Mouse (Mus musculus): Measurements from ENCODE around the gene Hfe2. TPM values are rescaled to one million over a fixed set of nuclear protein-coding genes. Genes with fewer than 3 reads are reported as not detected.
"Not testable (repeated sequence)": the region's sequence is repeated elsewhere in the genome, so short reads cannot be mapped to it uniquely, and the experiment has no call there.

Hfe2 gene
- polyA plus RNA-seq, 1 experiment from 2014 or later = 1.4 TPM

DNA sequence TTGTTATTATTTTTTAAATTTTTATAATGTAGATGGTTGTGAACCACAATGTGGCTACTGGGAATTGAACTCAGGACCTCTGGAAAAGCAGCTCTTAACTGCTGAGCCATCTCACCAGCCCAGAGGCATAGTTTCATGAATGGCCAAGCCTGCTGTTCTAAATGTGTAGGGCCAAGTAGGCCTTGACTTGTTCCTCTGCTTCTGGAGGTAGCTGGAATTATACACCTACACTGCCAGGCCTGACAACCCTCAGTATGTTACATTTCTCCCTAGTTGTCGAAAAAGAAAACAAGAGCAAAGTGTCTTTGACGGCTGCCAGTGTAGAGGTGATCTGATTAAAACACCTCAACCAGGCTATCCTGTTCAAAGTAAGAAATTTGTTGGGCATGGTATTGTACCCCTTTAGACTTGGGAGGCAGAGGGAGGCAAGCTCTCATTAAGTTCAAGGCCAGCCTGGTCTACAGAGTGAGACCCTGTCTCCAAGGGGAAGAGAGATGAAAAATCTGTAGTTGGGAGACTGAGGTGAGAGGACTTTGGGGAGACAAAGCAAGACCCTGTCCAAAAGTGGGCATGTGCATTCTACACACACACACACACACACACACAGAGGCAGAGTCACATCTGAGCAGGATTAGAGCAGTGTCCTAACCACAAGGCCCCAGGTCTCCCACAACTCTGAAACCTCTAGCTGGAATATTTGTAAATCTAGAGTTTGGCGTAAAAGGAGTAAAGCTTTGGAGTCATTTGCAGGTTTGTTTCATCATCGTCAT lies 26.3 kb upstream of the Hfe2 start:
- Histone ChIP-seq H3K27ac (replicated peaks) (0 out of 2 replicates have a peak overlapping the region, but pooled peaks have one; percentile 6), H3K9me3 (no peaks in the 10 kb centered on the region), H3K4me1 (peaks cover 22% of the 10 kb centered on the region; the same call in 1 of the 2 replicates), H3K4me3 (peak overlapping the region; percentile 78), H3K27me3 (replicated peaks; ENCODE audit: low read depth, poor library complexity, severe bottlenecking) (no peaks in the 10 kb centered on the region), H3K36me3 (replicated peaks) (no peaks in the 10 kb centered on the region)
- no peak for DNase-seq (ENCODE audit: low spot score)
- WGBS = 86% methylated on average over 4 of the region's 4 CpGs

DNA sequence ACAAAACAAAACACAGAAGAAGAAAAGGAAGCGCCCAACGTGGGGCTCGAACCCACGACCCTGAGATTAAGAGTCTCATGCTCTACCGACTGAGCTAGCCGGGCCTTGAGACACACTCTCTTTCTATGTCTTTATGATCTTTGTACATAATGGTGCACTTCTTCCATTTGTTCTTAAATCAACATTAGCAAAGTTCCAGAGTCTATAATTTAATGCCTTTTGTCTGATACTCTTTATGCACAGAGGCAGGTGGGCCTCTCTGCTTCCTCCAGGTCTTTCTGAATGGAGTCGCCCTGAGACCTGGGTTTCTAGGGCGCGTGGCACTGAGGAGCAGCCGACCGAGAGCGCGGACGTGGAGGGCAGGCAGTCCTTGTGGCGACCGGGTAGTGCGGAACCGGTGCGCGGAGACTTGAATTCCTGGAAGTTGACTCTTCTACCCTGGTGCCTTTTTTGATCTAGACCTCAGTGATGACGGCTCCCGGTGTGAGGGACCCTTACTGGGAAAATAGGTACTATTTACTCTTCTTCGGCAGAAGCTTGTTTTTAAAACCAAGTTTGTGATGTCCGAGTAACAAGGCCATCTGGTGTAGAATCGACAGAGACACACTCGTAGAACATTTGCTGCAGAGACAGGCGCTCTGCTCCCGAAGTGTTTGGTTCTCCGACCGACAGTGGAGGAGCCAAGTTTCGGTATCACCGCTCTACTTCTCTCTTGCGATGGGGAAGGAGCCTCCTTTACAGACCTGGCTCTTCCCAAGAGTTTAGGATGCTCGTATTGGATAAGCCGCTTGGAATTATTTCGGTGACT lies 25.3 kb upstream of the Hfe2 start:
- no peaks in the 10 kb centered on the region for H3K9me3 ChIP-seq
- peak; percentile 85 for DNase-seq (ENCODE audit: low spot score)
- WGBS = under 1% methylated on average over 36 of the region's 36 CpGs

DNA sequence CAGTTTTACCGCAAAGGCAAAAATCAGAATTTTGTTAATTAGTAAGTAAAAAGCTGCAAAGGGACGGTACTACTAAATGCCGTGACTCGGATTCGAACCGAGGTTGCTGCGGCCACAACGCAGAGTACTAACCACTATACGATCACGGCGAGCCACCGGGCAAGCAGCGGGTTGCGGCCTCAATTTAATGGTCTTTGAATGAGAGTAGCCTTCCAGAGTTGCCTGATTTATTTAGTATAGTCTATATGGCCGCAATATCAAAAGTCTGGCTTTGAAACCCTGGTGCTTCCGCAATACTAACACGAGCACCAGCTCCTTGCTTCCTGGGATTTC lies 24.7 kb upstream of the Hfe2 start:
- peaks cover 22% of the 10 kb centered on the region; the same call in 1 of the 2 replicates for H3K4me1 ChIP-seq
- no peaks in the 10 kb centered on the region for H3K36me3 ChIP-seq (replicated peaks)
- H3K27ac ChIP-seq (replicated peaks) = peak overlapping the region; percentile 85
- H3K27me3 ChIP-seq (replicated peaks; ENCODE audit: low read depth, poor library complexity, severe bottlenecking) = no peaks in the 10 kb centered on the region
- under 1% methylated on average over 17 of the region's 17 CpGs for WGBS
- peak overlapping the region; percentile 78 for H3K4me3 ChIP-seq
- peak; percentile 93 for DNase-seq (ENCODE audit: low spot score)
- H3K9me3 ChIP-seq = no peaks in the 10 kb centered on the region

More for the DNA sequence above, 25.3 kb upstream of the Hfe2 start:
- H3K27ac ChIP-seq (replicated peaks) = peak overlapping the region; percentile 85
- peaks cover 22% of the 10 kb centered on the region; the same call in 1 of the 2 replicates for H3K4me1 ChIP-seq
- no peaks in the 10 kb centered on the region for H3K36me3 ChIP-seq (replicated peaks)
- H3K27me3 ChIP-seq (replicated peaks; ENCODE audit: low read depth, poor library complexity, severe bottlenecking) = no peaks in the 10 kb centered on the region
- H3K4me3 ChIP-seq = peak overlapping the region; percentile 78

DNA sequence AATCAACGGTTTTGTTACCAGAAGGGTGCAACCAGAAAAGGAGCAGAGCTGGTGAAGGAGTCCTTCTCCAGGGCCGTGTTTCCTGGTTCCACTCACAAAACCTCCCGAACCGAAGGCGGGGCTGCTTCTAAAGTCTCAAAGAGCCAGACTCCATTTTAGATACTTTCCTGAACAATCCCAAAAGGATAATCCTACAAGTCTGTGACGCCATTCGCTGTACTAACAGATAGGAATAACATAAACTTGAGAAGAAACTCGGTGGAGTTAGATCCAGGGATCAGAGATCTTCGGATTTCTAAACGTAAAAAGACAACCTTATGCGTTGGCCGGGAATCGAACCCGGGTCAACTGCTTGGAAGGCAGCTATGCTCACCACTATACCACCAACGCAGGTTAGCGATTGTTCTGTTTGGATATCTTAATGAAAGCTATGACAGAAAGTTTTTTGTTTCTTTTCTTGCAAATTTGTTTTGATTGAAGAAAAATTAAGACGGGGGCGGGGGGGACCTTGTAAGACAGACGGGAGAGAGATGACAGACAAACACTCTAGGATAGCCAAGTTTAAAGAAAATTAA lies 24.2 kb upstream of the Hfe2 start:
- Histone ChIP-seq H3K4me1 (peaks cover 22% of the 10 kb centered on the region; the same call in 1 of the 2 replicates), H3K9me3 (no peaks in the 10 kb centered on the region), H3K36me3 (replicated peaks) (no peaks in the 10 kb centered on the region), H3K27ac (replicated peaks) (peak overlapping the region; percentile 82), H3K4me3 (peak overlapping the region; percentile 78), H3K27me3 (replicated peaks; ENCODE audit: low read depth, poor library complexity, severe bottlenecking) (no peaks in the 10 kb centered on the region)
- under 1% methylated on average over 19 of the region's 19 CpGs for WGBS
- DNase-seq (ENCODE audit: low spot score) = peak; percentile 79

DNA sequence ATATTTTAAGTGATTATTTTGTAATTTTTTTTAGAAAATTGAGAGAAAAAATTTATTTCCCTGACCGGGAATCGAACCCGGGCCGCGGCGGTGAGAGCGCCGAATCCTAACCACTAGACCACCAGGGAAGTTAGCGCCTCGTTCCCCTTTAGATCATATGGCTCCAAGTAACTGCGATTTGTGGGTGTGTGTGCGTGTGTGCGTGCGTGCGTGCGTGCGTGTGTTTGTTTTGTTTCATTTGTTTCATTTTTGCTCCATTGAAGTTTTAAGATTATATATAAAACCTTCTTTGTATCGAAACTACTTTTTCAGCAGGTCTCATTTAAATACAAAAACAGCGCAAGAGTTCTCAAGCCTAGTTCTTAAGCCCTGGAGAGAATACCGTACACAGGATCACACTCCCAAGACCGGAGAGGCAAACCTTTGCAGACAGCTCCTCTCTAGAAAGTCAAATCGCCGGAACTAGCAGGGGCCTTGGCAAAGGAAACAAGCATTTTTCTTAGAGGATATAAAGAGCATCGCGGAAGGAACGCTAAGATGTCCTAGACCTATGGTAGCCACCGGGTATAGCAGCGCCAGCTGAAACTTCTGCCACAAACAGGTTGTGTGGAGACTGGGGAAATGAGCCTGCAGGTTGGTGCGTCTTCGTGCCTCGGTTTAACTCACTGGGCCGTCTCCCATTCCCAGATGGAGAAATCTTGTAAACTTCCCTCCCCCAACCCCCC lies 23.4 kb upstream of the Hfe2 start:
- Histone ChIP-seq H3K4me1 (peaks cover 17% of the 10 kb centered on the region; the same call in 1 of the 2 replicates), H3K27ac (replicated peaks) (peak overlapping the region; percentile 82), H3K4me3 (peak overlapping the region; percentile 78), H3K9me3 (no peaks in the 10 kb centered on the region), H3K27me3 (replicated peaks; ENCODE audit: low read depth, poor library complexity, severe bottlenecking) (no peaks in the 10 kb centered on the region), H3K36me3 (replicated peaks) (no peaks in the 10 kb centered on the region)
- peak; percentile 90 for DNase-seq (ENCODE audit: low spot score)
- under 1% methylated on average over 32 of the region's 32 CpGs for WGBS

DNA sequence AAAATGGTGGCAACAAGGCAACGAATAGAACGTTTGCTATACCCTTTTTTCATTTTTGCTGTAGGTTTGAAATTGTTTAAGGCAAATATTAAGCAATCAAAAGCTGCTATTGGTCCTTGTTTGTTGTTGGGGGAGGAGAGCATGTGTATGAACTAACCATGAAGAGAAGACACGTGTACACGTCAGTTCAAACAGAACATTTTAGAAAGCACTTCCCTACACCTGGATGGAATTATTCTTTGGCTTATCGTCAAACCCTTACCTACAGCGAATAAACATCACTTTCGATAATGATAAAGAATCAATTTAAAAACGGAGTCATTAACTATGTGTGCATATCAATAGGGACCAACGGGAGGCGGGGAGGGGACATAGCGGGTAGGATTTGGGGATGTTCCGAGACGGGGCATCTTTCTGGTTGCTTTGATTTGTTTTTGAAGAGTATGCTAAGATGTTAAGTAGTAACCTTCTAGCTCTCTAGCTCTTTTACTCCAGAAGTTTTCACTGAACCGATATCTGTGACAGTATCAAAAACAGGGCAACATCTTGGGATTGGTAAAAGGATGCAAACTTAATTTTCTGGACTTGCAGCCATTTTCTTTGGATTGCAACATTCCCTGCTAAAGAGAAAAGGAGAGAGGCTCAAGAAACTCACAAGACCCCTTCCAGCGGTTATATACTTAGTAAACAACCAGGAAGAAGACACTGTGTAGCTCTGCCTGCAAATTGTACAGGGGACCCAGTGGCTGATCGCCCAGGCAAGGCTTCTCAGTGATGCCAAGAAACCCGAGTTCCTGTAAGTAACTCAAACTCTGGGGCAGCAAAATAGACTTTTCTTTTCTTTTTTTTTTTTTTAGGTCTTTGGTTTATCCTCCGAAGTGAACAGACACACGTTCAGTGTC lies 22.5 kb upstream of the Hfe2 start:
- Histone ChIP-seq H3K9me3 (no peaks in the 10 kb centered on the region), H3K4me3 (peak overlapping the region; percentile 78), H3K27me3 (replicated peaks; ENCODE audit: low read depth, poor library complexity, severe bottlenecking) (no peaks in the 10 kb centered on the region), H3K4me1 (peaks cover 9% of the 10 kb centered on the region; the same call in 1 of the 2 replicates), H3K27ac (replicated peaks) (peak overlapping the region; percentile 79), H3K36me3 (replicated peaks) (no peaks in the 10 kb centered on the region)
- DNase-seq (ENCODE audit: low spot score) = no peak
- under 1% methylated on average over 19 of the region's 19 CpGs for WGBS

DNA sequence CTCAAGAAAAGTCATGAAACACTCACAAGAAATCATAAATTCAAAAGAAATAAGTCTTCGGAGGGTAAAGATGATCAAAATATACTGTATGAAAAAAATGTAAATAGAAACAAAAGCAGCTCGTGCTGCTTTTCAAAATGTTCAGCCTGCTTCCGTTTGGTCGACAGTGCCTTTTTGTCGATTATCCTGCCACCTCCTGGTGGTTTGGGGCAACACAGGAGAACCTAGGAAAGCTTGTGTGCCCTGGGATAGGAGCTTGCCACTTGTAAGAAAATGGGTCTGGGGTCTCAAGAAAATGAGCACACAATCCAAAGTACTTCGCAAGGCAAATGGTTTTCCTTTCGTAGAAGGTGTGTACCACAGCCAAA lies 21.9 kb upstream of the Hfe2 start:
- Histone ChIP-seq H3K27me3 (replicated peaks; ENCODE audit: low read depth, poor library complexity, severe bottlenecking) (no peaks in the 10 kb centered on the region), H3K36me3 (replicated peaks) (no peaks in the 10 kb centered on the region), H3K4me3 (peak overlapping the region; percentile 78), H3K27ac (replicated peaks) (peak overlapping the region; percentile 79), H3K9me3 (no peaks in the 10 kb centered on the region), H3K4me1 (peaks cover 9% of the 10 kb centered on the region; the same call in 1 of the 2 replicates)
- WGBS = 2% methylated on average over 7 of the region's 7 CpGs
- peak; percentile 84 for DNase-seq (ENCODE audit: low spot score)

DNA sequence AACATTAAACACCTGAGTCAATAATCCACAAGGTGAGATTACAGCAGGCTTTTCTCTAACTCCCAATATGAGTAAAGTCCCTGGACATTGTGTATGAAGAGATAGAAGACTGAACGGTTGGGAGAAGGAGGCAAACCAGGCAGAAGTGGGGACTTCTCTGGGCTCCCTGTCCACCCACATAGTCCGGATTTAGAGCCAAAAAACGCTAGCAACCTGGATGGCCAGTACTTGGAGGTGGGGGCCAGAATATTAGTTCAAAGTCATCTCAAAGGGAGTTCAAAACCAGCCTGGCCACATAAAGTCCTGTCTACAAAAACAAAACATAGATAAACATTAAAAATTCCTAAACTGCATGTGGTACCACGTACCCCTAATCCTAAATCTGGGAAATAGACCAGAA lies 21.0 kb upstream of the Hfe2 start:
- H3K36me3 ChIP-seq (replicated peaks) = no peaks in the 10 kb centered on the region
- no peak overlapping the region for H3K27ac ChIP-seq (replicated peaks)
- no peak overlapping the region for H3K4me3 ChIP-seq
- WGBS = 74% methylated on average over 4 of the region's 4 CpGs
- DNase-seq (ENCODE audit: low spot score) = no peak
- H3K27me3 ChIP-seq (replicated peaks; ENCODE audit: low read depth, poor library complexity, severe bottlenecking) = no peaks in the 10 kb centered on the region
- H3K4me1 ChIP-seq = peaks cover 6% of the 10 kb centered on the region; the same call in 1 of the 2 replicates
- no peaks in the 10 kb centered on the region for H3K9me3 ChIP-seq

DNA sequence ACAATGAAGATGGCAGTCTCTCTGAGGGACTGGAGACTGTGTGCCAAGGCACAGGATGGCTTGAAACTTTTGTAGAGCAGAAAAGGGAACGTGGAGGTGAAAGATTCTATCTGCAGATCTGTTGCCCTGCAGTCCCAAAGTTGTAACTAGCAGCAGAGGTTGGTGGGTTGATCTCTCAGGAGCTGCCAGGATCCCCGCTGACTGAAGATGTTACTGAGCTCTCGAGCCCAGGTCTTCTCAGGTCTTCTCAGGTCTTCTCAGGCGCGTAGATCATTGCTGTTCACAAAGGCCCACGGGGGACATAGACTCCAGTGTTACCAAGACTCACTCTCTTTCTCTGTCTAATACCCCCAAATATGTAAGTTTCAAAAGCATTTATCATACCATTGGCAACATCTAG lies 20.0 kb upstream of the Hfe2 start:
- whole genome bisulfite sequencing = 91% methylated on average over 6 of the region's 6 CpGs
- H3K27ac ChIP-seq (replicated peaks) = no peak overlapping the region
- no peak for DNase-seq (ENCODE audit: low spot score)

DNA sequence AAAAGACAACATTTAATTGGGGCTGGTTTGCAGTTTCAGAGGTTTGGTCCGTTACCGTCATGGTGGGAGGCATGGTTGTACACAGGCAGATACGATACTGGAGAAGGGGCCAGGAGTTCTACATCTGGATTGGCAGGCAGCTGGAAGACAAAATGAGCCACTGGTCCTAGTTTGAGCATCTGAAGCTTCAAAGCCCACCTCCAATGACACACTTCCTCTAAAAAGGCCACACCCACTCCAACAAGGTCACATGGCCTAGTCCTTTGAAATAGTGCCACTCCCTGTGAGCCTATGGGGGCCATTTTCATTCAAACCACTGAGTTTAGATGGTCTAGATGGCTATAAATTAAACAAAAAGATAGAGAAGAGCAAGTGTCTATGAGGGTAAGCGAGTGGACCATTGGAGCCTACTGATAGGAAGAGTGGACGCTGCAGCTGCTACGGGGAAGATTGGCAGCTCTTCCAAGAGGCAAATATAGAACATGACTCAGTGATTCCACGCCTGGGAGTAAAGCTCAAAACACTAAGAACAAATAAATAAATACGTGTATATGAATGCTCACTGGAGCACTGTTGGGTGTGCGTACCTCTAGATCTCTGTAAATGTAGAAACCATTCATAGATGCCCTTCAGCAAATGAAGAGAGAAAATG lies 18.4 kb upstream of the Hfe2 start:
- H3K27ac ChIP-seq (replicated peaks) = no peak overlapping the region
- H3K36me3 ChIP-seq (replicated peaks) = no peaks in the 10 kb centered on the region
- WGBS = 91% methylated on average over 9 of the region's 9 CpGs
- no peaks in the 10 kb centered on the region for H3K27me3 ChIP-seq (replicated peaks; ENCODE audit: low read depth, poor library complexity, severe bottlenecking)
- no peak overlapping the region for H3K4me3 ChIP-seq
- no peaks in the 10 kb centered on the region for H3K9me3 ChIP-seq
- DNase-seq (ENCODE audit: low spot score) = no peak
- H3K4me1 ChIP-seq = peaks cover 5% of the 10 kb centered on the region; the same call in 1 of the 2 replicates

More for the DNA sequence above, 20.0 kb upstream of the Hfe2 start:
- H3K4me1 ChIP-seq = peaks cover 5% of the 10 kb centered on the region; the same call in 1 of the 2 replicates
- H3K4me3 ChIP-seq = no peak overlapping the region
- no peaks in the 10 kb centered on the region for H3K27me3 ChIP-seq (replicated peaks; ENCODE audit: low read depth, poor library complexity, severe bottlenecking)
- H3K9me3 ChIP-seq = no peaks in the 10 kb centered on the region
- no peaks in the 10 kb centered on the region for H3K36me3 ChIP-seq (replicated peaks)

DNA sequence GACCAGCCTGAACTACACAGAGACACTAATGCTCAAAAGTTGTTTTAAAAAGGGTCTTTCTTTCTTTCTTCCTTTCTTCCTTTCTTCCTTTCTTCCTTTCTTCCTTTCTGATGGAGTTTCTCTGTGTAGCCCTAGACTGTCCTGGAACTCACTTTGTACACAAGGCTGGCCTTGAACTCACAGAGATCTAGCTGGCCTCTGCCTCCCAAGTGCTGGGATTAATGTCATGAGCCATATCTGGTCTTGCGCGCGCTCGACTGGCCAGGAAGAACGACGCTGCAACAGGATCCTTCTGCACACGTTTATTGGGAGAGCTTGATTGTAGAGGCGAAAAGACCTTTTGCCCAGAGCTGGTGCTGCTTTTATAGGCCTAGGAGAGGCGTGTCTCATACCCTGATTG lies 17.0 kb upstream of the Hfe2 start:
- H3K27me3 ChIP-seq (replicated peaks; ENCODE audit: low read depth, poor library complexity, severe bottlenecking); H3K4me1 ChIP-seq; H3K27ac ChIP-seq (replicated peaks); H3K36me3 ChIP-seq (replicated peaks); H3K9me3 ChIP-seq; DNase-seq (ENCODE audit: low spot score); H3K4me3 ChIP-seq: not testable (repeated sequence)
- 93% methylated on average over 8 of the region's 9 CpGs for WGBS
